Mouse (Mus musculus) C2C12 (cell line): Measurements from ENCODE around the gene Setd1b.

Experiments
- CEBPB ChIP-seq: IDR thresholded peaks from one replicate; pipeline ENCODE4 v1.6.1; 2011; ENCODE audit warnings: low read depth, mild to moderate bottlenecking, control low read depth, moderate library complexity
- CTCF ChIP-seq: IDR thresholded peaks from one replicate; pipeline ENCODE4 v1.5.1; 2011; ENCODE audit not compliant: control insufficient read depth, insufficient read depth, insufficient read length
- MYOD1 ChIP-seq: IDR thresholded peaks from one replicate; pipeline ENCODE4 v1.6.1; 2011; ENCODE audit warnings: low read depth; ENCODE audit not compliant: control insufficient read depth, insufficient read length
- MYOG ChIP-seq: IDR thresholded peaks from one replicate; pipeline ENCODE4 v1.6.1; 2011; ENCODE audit not compliant: control insufficient read depth, insufficient read length; ENCODE audit errors: extremely low read depth

DNA sequence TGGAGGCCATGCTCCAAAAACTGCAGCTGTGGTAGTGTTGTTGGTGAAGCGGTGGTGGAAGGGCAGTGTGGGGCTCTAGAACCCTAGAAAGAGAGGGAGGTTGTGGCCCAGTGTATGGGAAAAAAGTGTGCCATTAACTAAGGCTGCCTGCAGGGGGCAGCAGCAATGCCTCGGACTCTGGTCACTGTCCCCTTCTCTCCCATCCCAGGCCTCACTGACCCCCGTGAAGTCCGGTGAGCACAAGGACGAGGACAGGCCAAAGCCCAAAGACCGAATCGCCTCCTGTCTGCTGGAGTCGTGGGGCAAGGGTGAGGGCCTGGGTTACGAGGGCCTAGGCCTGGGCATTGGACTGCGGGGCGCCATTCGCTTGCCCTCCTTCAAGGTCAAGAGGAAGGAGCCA lies 14.8 kb downstream of the Setd1b start:
- TF ChIP-seq MYOD1 = no peak
- TF ChIP-seq CTCF = peak; percentile 18
- no peak for TF ChIP-seq MYOG
- TF ChIP-seq CEBPB = no peak
